Mouse (Mus musculus): ENCODE results near the gene Stx18. TPM values are rescaled to one million over a fixed set of nuclear protein-coding genes. Genes with fewer than 3 reads are reported as not detected.

Stx18 gene
- polyA plus RNA-seq, 1 experiment from 2014 or later: 54.6 TPM

- Histone ChIP-seq H3K4me3 (no peak overlapping the region), H3K9me3 (no peaks in the 10 kb centered on the region), H3K27ac (no peak overlapping the region), H3K4me1 (no peaks in the 10 kb centered on the region), H3K36me3 (no peaks in the 10 kb centered on the region), H3K27me3 (0 out of 2 replicates have a peak, but pooled peaks cover 7% of the 10 kb centered on the region), H3K4me2 (replicated peaks) (no peak overlapping the region), H3K9ac (no peak overlapping the region)
- 78% methylated on average over 16 of the region's 16 CpGs for WGBS
- ATAC-seq (ENCODE audit: insufficient number of reproducible peaks, insufficient read depth, low FRiP score, low TSS enrichment): no peak
Measured at GRCm38 (mm10) chr5:38174256-38174912, 135.8 kb downstream of the Stx18 start.

GRCm38 (mm10) chr5:38184688-38185285 lies 146.2 kb downstream of the Stx18 start:
- H3K27me3 ChIP-seq: no peaks in the 10 kb centered on the region
- ATAC-seq (ENCODE audit: insufficient number of reproducible peaks, insufficient read depth, low FRiP score, low TSS enrichment): no peak
- no peaks in the 10 kb centered on the region for H3K36me3 ChIP-seq
- no peak overlapping the region for H3K9ac ChIP-seq
- H3K27ac ChIP-seq: no peak overlapping the region
- H3K4me2 ChIP-seq (replicated peaks): no peak overlapping the region
- no peak overlapping the region for H3K4me3 ChIP-seq
- WGBS: 80% methylated on average over 6 of the region's 6 CpGs
- H3K9me3 ChIP-seq: no peaks in the 10 kb centered on the region
- no peaks in the 10 kb centered on the region for H3K4me1 ChIP-seq

GRCm38 (mm10) chr5:38187006-38187405 lies 148.5 kb downstream of the Stx18 start:
- no peak overlapping the region for H3K9ac ChIP-seq
- no peaks in the 10 kb centered on the region for H3K27me3 ChIP-seq
- 85% methylated on average over 2 of the region's 2 CpGs for WGBS
- no peak overlapping the region for H3K4me3 ChIP-seq
- H3K4me2 ChIP-seq (replicated peaks): no peak overlapping the region
- ATAC-seq (ENCODE audit: insufficient number of reproducible peaks, insufficient read depth, low FRiP score, low TSS enrichment): no peak
- no peaks in the 10 kb centered on the region for H3K4me1 ChIP-seq
- H3K9me3 ChIP-seq: no peaks in the 10 kb centered on the region
- H3K27ac ChIP-seq: no peak overlapping the region
- no peaks in the 10 kb centered on the region for H3K36me3 ChIP-seq

Other genes starting within 250 kb of the Stx18 start
- 394 and 406 TPM in 2 replicates for gene Msx1, start 214.2 kb upstream of the Stx18 start, polyA plus RNA-seq (2016; fragmentation: Nextera tagmentation; extraction: Ambion mirVana)
- gene Nsg1, start 121.2 kb downstream of the Stx18 start, polyA plus RNA-seq (2016; fragmentation: Nextera tagmentation; extraction: Ambion mirVana): 177 and 200 TPM in 2 replicates
- 18.7 and 19.5 TPM in 2 replicates for gene Zbtb49, start 181.7 kb downstream of the Stx18 start, polyA plus RNA-seq (2016; fragmentation: Nextera tagmentation; extraction: Ambion mirVana)
- gene Lyar, start 181.7 kb downstream of the Stx18 start, polyA plus RNA-seq (2016; fragmentation: Nextera tagmentation; extraction: Ambion mirVana): 118 and 122 TPM in 2 replicates
- 66.1 and 71.3 TPM in 2 replicates for gene Tmem128, start 221.4 kb downstream of the Stx18 start, polyA plus RNA-seq (2016; fragmentation: Nextera tagmentation; extraction: Ambion mirVana)
- 0.06 and 0.13 TPM in 2 replicates for gene Otop1, start 237.2 kb downstream of the Stx18 start, polyA plus RNA-seq (2016; fragmentation: Nextera tagmentation; extraction: Ambion mirVana)